Mouse (Mus musculus) liver, postnatal 0 days (tissue): ENCODE data around the gene Khnyn.

ENCODE experiments used
- CTCF ChIP-seq: sonication (generic); IDR thresholded peaks from 2 replicates; pipeline ENCODE4 v1.5.1; 2016; ENCODE audit warnings: antibody characterized with exemption, low read depth
- EP300 ChIP-seq: IDR thresholded peaks from 2 replicates; pipeline ENCODE4 v1.6.1; 2016; ENCODE audit warnings: antibody characterized with exemption, low read depth, mild to moderate bottlenecking

DNA sequence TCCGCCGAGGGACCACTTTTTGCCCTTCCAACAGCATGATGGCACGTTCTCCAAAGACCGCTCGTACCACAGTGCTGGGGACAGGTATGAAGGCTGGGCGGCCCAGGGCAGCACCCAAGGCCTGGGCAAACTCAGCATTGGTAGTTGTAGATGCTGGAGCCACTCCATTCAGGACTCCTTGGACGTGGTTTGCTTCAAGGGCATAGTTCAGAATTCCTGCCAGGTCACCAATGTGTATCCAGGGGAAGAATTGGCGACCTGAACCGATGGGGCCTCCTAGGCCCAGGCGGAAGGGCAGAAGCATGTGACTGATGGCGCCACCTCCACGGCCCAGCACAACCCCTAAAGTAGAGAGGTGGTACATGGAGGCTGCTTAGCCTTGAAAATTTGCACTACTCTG is 12.9 kb downstream of the Khnyn start:
- no peak for TF ChIP-seq CTCF
- no peak for TF ChIP-seq EP300
